Mouse (Mus musculus) liver, embryonic 16.5 days (tissue): ENCODE results near the gene Zc3h12c. TPM values are rescaled to one million over a fixed set of nuclear protein-coding genes. Genes with fewer than 3 reads are reported as not detected.
A peak's percentile ranks its signal among the peaks of the same experiment; 100 is the strongest.

Source experiments
- ATAC-seq: fragments of 200-750 bp; cut with Nextera tagmentation; 2 replicates; pipeline ENCODE4 v1.8.0; 2017; ENCODE audit warnings: low read depth, mild to moderate bottlenecking, moderate number of reproducible peaks, moderate library complexity
- H3K27ac ChIP-seq: fragments of 300-500 bp; sonication (generic); 2 replicates; pipeline ENCODE4 v1.5.1; 2014; ENCODE audit warnings: mild to moderate bottlenecking, low read length
- H3K27me3 ChIP-seq: fragments of 300-500 bp; sonication (generic); 2 replicates; pipeline ENCODE4 v1.6.1; 2014; ENCODE audit warnings: low read depth, low read length, mixed read lengths; ENCODE audit not compliant: control insufficient read depth, insufficient read depth
- H3K36me3 ChIP-seq: fragments of 300-500 bp; sonication (generic); 2 replicates; pipeline ENCODE4 v1.6.1; 2014; ENCODE audit warnings: mild to moderate bottlenecking; ENCODE audit not compliant: control insufficient read depth, insufficient read depth
- H3K4me1 ChIP-seq: fragments of 300-500 bp; sonication (generic); 2 replicates; pipeline ENCODE4 v1.6.1; 2014; ENCODE audit warnings: low read depth, low read length, mixed read lengths; ENCODE audit not compliant: control insufficient read depth
- H3K4me2 ChIP-seq: fragments of 300-500 bp; sonication (generic); 2 replicates; pipeline ENCODE4 v1.6.1; 2014; ENCODE audit warnings: low read depth, low read length, mixed read lengths
- H3K4me3 ChIP-seq: fragments of 300-500 bp; sonication (generic); 2 replicates; pipeline ENCODE4 v1.5.1; 2014; ENCODE audit warnings: low read depth, mild to moderate bottlenecking, low read length
- H3K9ac ChIP-seq: fragments of 300-500 bp; sonication (generic); 2 replicates; pipeline ENCODE4 v1.6.1; 2014; ENCODE audit warnings: low read depth, low read length
- H3K9me3 ChIP-seq: fragments of 300-500 bp; sonication (generic); replicated peaks from 2 replicates; pipeline ENCODE4 v1.6.1; 2016; ENCODE audit warnings: low read length; ENCODE audit not compliant: control insufficient read depth
- WGBS: fragments of 180-500 bp; shearing (Covaris S2); extraction: QIAGEN DNeasy Blood & Tissue Kit; methylation state at CpG from one replicate; pipeline ENCODE4 v1.1.7; 2014; ENCODE audit not compliant: insufficient replicate concordance; 5-methylcytosine and 5-hydroxymethylcytosine counted together
- polyA plus RNA-seq: library from polyadenylated mRNA; unstranded; fragments of >200 nt; fragmentation: Nextera tagmentation; extraction: Ambion mirVana; gene quantifications from 2 replicates; pipeline ENCODE4 v1.2.1, GENCODE M21; 2015

Gene Zc3h12c
- polyA plus RNA-seq, 1 experiment from 2014 or later: 0.44 TPM

DNA sequence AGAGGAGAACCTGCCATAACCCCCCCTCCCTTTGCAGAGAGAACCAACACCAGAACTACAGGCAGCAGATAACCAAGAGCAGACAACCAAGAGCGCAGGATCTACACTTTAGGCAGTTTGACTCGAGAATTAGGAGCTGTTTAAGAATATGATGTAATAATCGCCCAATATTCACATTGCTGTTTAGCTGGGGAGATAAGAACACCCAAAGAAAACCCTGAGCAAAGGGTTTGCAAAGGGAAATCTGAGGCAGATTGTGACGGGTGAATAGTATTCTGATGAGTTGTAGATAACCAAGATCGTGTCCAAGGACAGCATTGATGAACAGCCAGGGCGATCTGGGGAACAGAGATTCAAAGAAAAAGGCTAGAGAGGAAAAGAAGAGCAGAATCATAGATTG lies 2.3 kb upstream of the Zc3h12c start:
- Histone ChIP-seq H3K27ac (no peak overlapping the region), H3K4me2 (no peak overlapping the region), H3K4me1 (peaks cover 13% of the 10 kb centered on the region), H3K9me3 (no peaks in the 10 kb centered on the region), H3K9ac (no peak overlapping the region), H3K36me3 (no peaks in the 10 kb centered on the region), H3K27me3 (peaks cover 36% of the 10 kb centered on the region), H3K4me3 (no peak overlapping the region)
- WGBS: 41% methylated on average over 6 of the region's 6 CpGs
- no peak for ATAC-seq

DNA sequence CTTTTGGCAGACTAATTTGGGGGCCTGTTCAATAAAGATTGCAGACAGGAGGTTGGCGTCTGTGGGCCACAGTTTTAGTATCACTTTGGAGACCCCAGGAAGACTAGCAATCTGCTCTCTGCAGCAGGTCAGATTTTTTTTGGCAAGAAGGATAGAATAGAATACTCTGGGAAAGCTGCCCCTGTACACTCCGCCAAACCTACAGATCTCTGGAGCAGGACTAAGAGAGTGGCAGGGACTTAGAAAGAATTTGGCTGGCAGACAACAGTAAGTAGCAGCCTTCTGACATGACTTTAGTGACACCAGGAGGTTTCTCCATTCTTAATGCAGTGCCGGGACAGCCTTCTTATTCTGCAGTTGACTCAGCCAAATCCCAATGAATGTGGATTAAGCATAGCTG lies 1.8 kb upstream of the Zc3h12c start:
- no peak for ATAC-seq
- Histone ChIP-seq H3K36me3 (no peaks in the 10 kb centered on the region), H3K9me3 (no peaks in the 10 kb centered on the region), H3K4me1 (peaks cover 9% of the 10 kb centered on the region), H3K27ac (no peak overlapping the region), H3K4me2 (no peak overlapping the region), H3K27me3 (peaks cover 36% of the 10 kb centered on the region), H3K4me3 (no peak overlapping the region), H3K9ac (no peak overlapping the region)
- WGBS: 55% methylated on average over 3 of the region's 3 CpGs

DNA sequence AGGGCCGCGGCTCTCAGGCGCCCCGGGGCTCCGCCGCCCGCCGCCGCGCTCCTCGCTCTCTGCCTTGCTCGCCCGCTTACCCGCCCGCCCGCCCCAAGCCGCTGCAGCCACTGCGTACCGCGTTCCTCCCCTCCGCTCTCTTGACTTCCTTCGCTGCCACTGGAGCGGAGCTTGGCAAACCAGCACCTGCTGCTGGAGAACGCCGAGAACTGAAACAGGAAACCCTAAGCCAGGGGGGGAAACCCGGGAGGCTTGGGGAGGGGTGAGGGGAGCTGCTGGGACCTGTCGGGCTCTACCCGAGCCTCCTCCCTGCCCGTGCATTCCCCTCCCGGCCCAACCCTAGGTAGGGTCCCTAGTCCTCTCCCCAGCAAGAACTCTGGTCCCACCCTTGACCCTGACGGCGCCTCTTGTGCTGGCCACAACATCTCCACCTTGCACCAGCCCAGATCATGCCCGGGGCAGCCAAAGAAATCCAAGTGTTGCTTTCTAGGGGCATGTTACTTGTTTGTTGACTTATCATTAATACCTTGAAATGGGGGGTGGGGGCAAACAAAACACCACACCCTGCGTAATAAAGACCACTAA lies 406 bp upstream of the Zc3h12c start:
- Histone ChIP-seq H3K27ac (peak overlapping the region; percentile 61; the same call in 1 of the 2 replicates), H3K36me3 (no peaks in the 10 kb centered on the region), H3K9ac (peak overlapping the region; percentile 76), H3K4me2 (peak overlapping the region; percentile 82), H3K27me3 (peaks cover 36% of the 10 kb centered on the region), H3K4me3 (peak overlapping the region; percentile 71), H3K9me3 (no peaks in the 10 kb centered on the region), H3K4me1 (no peaks in the 10 kb centered on the region; the same call in 1 of the 2 replicates)
- no peak; the same call in 1 of the 2 replicates for ATAC-seq
- WGBS: under 1% methylated on average over 29 of the region's 34 CpGs

DNA sequence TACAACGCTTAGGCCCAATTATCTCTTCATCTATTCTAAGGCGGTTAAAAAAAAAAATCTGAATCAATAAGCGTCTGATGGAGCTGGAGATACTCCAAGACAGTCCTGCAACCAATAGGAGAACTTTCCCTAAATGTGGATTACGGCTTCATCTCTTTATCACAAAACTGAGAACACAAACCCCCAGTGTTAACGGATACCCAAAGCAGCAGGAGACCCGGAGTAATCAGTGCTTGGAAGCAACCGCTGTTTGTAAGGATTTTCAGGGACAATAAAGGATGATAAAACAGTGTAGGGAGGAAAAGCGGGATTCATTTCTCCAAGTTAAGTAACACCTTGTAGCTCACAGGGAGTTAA lies 888 bp downstream of the Zc3h12c start:
- peak overlapping the region; percentile 76; the same call in 1 of the 2 replicates for H3K9ac ChIP-seq
- H3K9me3 ChIP-seq: no peaks in the 10 kb centered on the region
- H3K4me3 ChIP-seq: peak overlapping the region; percentile 71
- no peak for ATAC-seq
- H3K4me1 ChIP-seq: no peaks in the 10 kb centered on the region; the same call in 1 of the 2 replicates
- H3K27ac ChIP-seq: no peak overlapping the region
- peaks cover 36% of the 10 kb centered on the region for H3K27me3 ChIP-seq
- no peaks in the 10 kb centered on the region for H3K36me3 ChIP-seq
- H3K4me2 ChIP-seq: peak overlapping the region; percentile 82
- 13% methylated on average over 8 of the region's 8 CpGs for WGBS

DNA sequence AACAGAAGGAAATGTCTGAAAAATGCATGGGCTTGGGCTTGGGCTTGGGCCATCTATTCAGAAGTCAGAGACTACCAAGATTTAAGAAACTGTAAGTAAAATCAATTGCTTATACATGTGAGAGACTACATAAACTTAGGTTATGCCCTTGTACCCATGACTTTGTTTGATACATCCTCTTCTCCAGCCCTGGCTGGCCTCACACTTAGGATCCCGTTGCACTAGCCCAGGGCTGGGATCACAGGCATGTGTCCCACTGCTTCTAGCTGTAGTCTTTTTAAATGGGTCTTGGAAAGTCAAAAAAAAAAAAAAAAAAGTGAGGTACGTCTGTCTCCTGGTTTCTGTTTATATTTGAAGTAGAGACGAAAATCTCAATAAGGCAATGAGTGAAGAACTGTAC lies 1.3 kb downstream of the Zc3h12c start:
- no peak overlapping the region for H3K4me3 ChIP-seq
- ATAC-seq: no peak
- H3K9me3 ChIP-seq: no peaks in the 10 kb centered on the region
- WGBS: 37% methylated on average over 3 of the region's 3 CpGs
- H3K36me3 ChIP-seq: no peaks in the 10 kb centered on the region
- H3K9ac ChIP-seq: no peak overlapping the region
- H3K27ac ChIP-seq: no peak overlapping the region
- H3K4me1 ChIP-seq: no peaks in the 10 kb centered on the region; the same call in 1 of the 2 replicates
- H3K4me2 ChIP-seq: peak overlapping the region; percentile 82; the same call in 1 of the 2 replicates
- H3K27me3 ChIP-seq: peaks cover 36% of the 10 kb centered on the region

DNA sequence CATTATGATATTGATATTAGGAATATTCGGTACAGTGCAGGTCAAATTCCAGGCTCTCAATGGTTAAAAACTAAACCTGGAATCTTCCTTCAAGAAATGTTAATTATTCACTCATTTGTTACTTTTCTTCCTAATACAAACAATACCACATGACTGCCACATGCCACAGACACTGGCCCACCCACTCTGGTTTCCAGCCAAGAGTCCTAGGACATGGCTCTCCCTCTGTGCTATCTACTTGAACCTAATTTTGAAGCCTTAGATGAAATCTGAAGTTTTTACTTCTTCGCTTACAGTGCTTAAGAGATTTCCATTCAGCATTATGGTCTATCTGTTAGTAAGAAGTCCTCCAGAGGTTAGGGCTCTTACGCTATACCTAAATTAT lies 2.7 kb downstream of the Zc3h12c start:
- WGBS: 71% methylated on average over 3 of the region's 3 CpGs
- Histone ChIP-seq H3K4me2 (no peak overlapping the region), H3K27me3 (peaks cover 30% of the 10 kb centered on the region), H3K9me3 (no peaks in the 10 kb centered on the region), H3K9ac (no peak overlapping the region), H3K36me3 (no peaks in the 10 kb centered on the region), H3K4me3 (no peak overlapping the region), H3K4me1 (no peaks in the 10 kb centered on the region; the same call in 1 of the 2 replicates), H3K27ac (no peak overlapping the region)
- no peak for ATAC-seq

DNA sequence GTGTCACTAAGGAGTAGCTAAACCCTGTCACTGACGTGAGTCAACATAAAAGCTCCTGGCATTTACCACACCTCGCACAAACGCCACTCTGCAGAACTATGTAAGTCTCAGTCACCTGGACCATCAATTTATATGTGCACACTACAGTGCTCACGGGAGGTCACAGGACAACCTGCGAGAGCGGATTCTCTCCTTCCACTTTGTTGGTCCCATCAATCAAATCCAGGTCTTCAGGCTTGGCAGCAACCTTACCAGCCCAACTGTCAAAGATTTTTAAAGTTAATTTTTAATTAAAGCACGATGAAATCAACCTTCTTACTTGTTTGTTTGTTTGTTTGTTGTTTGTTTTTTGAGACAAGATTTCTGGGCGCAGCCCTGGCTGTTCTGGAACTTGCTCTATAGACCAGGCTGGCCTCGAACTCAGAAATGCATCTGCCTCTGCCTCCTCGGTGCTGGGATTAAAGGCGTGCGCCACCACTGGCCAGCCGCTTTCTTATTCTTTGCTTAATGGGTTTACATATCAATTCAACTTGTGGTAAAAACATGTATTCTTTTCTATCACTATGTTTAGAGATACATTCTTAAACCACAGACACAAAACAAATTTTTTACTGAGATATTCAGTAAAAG lies 3.2 kb downstream of the Zc3h12c start:
- 71% methylated on average over 13 of the region's 13 CpGs for WGBS
- peaks cover 25% of the 10 kb centered on the region for H3K27me3 ChIP-seq
- no peak overlapping the region for H3K27ac ChIP-seq

DNA sequence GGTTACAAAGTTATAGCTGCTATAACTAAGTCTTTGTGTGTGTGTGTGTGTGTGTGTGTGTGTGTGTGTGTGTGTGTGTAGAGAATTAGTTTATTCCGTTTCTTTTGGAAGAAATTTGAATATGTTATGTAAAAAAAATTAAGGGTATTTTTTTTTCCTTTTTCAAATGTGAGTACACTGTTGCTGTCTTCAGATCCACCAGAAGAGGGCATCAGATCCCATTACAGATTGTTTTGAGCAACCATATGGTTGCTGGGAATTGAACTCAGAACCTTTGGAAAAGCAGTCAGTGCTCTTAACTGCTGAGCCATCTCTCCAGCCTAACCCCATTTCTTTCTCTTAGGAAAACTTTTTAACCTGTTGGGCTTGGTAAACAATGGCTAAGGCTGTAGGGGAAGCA lies 7.9 kb downstream of the Zc3h12c start:
- no peak for ATAC-seq
- WGBS: 68% methylated on average over 1 of the region's 1 CpGs
- Histone ChIP-seq H3K9me3 (no peaks in the 10 kb centered on the region), H3K4me1 (no peaks in the 10 kb centered on the region), H3K4me3 (no peak overlapping the region), H3K36me3 (no peaks in the 10 kb centered on the region), H3K4me2 (no peak overlapping the region), H3K27ac (no peak overlapping the region), H3K27me3 (no peaks in the 10 kb centered on the region), H3K9ac (no peak overlapping the region)

More for the DNA sequence above, 3.2 kb downstream of the Zc3h12c start:
- H3K9me3 ChIP-seq: no peaks in the 10 kb centered on the region
- H3K36me3 ChIP-seq: no peaks in the 10 kb centered on the region
- no peaks in the 10 kb centered on the region; the same call in 1 of the 2 replicates for H3K4me1 ChIP-seq
- no peak for ATAC-seq
- no peak overlapping the region for H3K4me2 ChIP-seq
- no peak overlapping the region for H3K9ac ChIP-seq
- no peak overlapping the region for H3K4me3 ChIP-seq

DNA sequence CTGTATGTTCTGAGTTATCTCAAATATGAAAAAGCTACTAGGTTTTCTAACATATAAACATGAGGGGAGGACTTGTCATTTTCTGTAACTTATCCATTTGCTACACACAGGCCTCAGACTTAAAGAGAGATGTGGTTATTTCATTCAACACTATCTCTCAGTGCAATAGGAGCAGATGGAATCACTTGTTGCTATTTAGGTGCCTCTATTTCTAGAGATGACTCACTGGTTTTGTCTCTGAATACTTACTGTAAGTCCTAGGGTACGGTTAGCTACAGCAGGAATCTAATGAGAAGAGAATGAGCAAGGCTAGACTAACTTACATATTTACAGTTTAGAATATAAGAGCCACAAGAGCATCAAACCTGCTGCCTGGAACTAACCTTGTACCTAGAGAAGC lies 9.8 kb downstream of the Zc3h12c start:
- Histone ChIP-seq H3K4me1 (no peaks in the 10 kb centered on the region), H3K36me3 (no peaks in the 10 kb centered on the region), H3K4me2 (no peak overlapping the region), H3K27me3 (no peaks in the 10 kb centered on the region), H3K4me3 (no peak overlapping the region), H3K9me3 (no peaks in the 10 kb centered on the region), H3K9ac (no peak overlapping the region), H3K27ac (no peak overlapping the region)
- WGBS: 64% methylated on average over 1 of the region's 1 CpGs
- ATAC-seq: no peak
